Mouse (Mus musculus) adipose tissue, adult 10 weeks (tissue): Measurements from ENCODE around the gene Sugp2. TPM values are rescaled to one million over a fixed set of nuclear protein-coding genes. Genes with fewer than 3 reads are reported as not detected.

Experiments used
- polyA plus RNA-seq: library from polyadenylated mRNA; stranded (reverse); fragments of 350-450 nt; fragmentation: Illumina TruSeq; extraction: RNeasy Lipid Tissue Mini Kit (QIAGEN cat#74804); gene quantifications from one replicate; pipeline ENCODE4 v1.2.3, GENCODE M21; 2014; ENCODE audit warnings: low read depth, low replicate concordance

Gene Sugp2
- 30.9 TPM for polyA plus RNA-seq

GRCm38 (mm10) chr8:70234080-70234780, at the start of gene Sugp2, which contains the start of gene Armc6:
Gene Sugp2, plus strand, starts transcription at chr8:70234226.
Gene Armc6, minus strand, starts transcription at chr8:70234466.

DNA sequence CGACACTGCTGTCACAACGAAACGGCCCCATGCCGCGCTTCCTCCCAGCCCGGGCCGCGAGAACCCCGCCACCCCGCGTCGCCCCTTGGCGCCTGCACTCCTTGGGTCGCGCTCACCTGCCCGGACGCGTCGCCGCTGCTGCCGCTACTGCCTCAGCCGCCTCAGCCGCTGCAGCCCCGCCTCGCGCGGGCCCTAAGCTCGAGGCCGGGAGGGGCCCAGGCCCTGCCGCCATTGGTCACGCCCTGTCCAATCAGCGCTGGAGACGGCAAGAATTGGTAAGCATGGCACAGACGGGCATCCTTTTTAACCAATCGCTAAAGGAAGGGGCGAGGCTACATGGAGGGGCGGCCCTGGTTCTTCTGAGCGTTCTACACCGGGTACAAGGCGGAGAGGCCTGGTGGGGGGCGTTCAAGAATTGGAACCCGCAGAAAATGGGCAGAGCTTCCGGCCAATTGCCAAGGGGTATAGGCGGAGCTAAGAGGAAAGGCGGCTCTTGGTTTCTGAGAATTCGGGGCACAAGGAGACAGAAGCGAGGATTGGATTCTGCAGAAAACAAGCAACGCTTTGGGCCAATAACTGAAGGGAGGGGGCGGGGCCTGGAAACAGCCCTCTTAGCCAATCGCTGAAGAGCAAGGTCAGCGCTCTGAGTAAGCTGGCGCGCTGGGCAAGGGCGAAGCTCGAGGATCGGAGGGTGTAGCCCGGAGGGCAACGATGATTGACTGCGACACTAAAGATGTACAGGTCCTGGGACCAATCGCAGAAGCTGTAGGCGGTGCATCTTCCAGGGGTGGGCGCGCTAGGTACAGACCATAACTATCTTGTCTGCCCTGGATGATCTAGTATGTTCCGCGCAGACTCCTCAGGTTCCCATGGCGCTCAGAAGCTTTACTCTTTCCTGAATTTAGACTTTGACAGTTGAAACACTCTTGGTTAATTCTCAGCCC, 21.6 kb upstream of the Sugp2 start, which contains the start of gene Slc25a42:
Gene Slc25a42, minus strand, starts transcription at position 194 of the 944 bp plus-strand sequence.

DNA sequence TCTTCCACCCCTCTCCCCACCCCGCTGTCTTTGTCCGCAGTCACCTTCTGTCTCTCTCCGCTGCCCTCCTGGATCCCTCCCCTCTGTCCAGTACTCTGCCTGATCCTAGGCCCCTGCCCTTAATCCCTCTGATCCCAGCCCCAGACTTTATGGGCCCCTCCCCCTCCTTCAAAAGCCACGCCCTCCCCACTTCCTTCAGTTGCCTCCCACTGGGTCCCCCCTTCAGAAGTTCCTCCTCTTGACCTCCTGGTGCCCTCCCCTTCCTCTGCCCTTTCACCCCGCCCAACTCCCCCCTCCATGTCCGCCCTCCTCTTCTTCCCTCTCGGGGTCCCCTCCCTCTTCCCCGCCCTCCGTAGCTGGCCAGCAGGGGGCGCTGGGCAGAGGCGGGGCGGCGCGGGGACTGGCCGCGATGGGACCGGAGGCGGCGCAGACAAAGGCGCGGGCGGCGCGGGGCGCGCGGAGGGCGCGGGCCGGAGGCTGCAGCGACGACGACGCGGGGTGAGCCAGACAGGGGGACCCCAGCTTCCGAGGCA, 48.6 kb downstream of the Sugp2 start, which contains the start of gene Homer3:
Gene Homer3, plus strand, starts transcription at position 225 of the 533 bp plus-strand sequence.

GRCm38 (mm10) chr8:70302358-70302890, 68.4 kb downstream of the Sugp2 start, which contains the start of the genes Ddx49 and Cope:
Gene Ddx49, minus strand, starts transcription at chr8:70302489.
Gene Cope, plus strand, starts transcription at chr8:70302518.

GRCm38 (mm10) chr8:70315624-70316510, 81.8 kb downstream of the Sugp2 start, which contains the start of gene Cers1:
Gene Cers1, plus strand, starts transcription at chr8:70315775.

DNA sequence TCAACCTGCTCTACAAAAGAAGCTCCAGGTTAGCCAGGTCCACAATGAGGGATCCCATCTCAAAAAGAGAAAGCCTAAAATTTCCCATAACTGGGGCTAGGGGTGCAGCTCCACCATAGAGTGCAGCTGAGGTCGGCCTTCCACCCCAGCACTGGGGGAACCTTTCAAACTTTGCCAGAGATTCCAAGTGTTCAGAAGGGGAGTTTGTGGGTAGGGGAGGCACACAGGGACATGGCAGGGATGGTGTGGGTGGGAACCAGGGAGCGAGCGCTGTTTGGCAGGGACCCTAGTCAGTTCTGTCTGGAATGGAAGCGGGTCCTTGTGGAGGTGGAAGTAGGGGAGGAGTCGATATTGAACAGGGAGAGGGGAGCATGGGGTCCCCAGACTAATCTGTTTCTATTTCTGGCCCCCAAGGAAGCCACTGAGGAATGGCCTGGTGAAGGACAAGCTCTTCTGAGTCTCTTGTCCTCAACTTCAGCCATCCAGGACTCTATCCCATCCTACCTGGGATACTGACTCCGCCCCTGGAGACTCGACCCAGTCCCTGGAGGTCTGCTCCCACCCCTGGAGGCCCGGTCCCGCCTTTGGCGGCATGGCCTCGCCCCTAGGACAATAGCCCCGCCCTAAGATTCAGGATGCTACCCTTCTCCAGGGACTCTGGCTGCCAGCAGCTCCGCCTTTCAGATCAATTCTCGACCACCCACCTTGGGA, 95.3 kb downstream of the Sugp2 start, which contains the start of gene Gdf1:
Gene Gdf1, plus strand, starts transcription at position 694 of the 711 bp plus-strand sequence.

Other genes with a start within 250 kb of the Sugp2 start
- gene Gatad2a, start 237.8 kb upstream of the Sugp2 start, polyA plus RNA-seq, result 41.1 TPM
- gene Mau2, start 191.5 kb upstream of the Sugp2 start, polyA plus RNA-seq, result 33.6 TPM
- gene Sugp1, start 191.4 kb upstream of the Sugp2 start, polyA plus RNA-seq, result 23.3 TPM
- gene Tm6sf2, start 161.3 kb upstream of the Sugp2 start, polyA plus RNA-seq, result 0.68 TPM
- 0.10 TPM for gene Hapln4, start 150.8 kb upstream of the Sugp2 start, polyA plus RNA-seq
- 0.21 TPM for gene Ncan, start 113.4 kb upstream of the Sugp2 start, polyA plus RNA-seq
- 17.3 TPM for gene Nr2c2ap, start 102.9 kb upstream of the Sugp2 start, polyA plus RNA-seq
- gene Rfxank, start 95.1 kb upstream of the Sugp2 start, polyA plus RNA-seq, result 13.1 TPM
- gene Borcs8, start 94.7 kb upstream of the Sugp2 start, polyA plus RNA-seq, result 57.0 TPM
- 0.40 TPM for gene Mef2b, start 94.5 kb upstream of the Sugp2 start, polyA plus RNA-seq
- gene Tmem161a, start 61.9 kb upstream of the Sugp2 start, polyA plus RNA-seq, result 44.5 TPM
- gene Slc25a42, start 21.9 kb upstream of the Sugp2 start, polyA plus RNA-seq, result 28.3 TPM
- gene Armc6, start 240 bp downstream of the Sugp2 start, polyA plus RNA-seq, result 7.3 TPM
- 43.4 TPM for gene Homer3, start 48.6 kb downstream of the Sugp2 start, polyA plus RNA-seq
- gene Ddx49, start 68.3 kb downstream of the Sugp2 start, polyA plus RNA-seq, result 40.2 TPM
- gene Cope, start 68.3 kb downstream of the Sugp2 start, polyA plus RNA-seq, result 186 TPM
- 0.63 TPM for gene Cers1, start 81.5 kb downstream of the Sugp2 start, polyA plus RNA-seq
- 0.31 TPM for gene Gdf1, start 95.6 kb downstream of the Sugp2 start, polyA plus RNA-seq
- 31.4 TPM for gene Upf1, start 119.1 kb downstream of the Sugp2 start, polyA plus RNA-seq
- gene Comp, start 139.3 kb downstream of the Sugp2 start, polyA plus RNA-seq, result 6.3 TPM
- 15.7 TPM for gene Crtc1, start 205.4 kb downstream of the Sugp2 start, polyA plus RNA-seq
- 20.7 TPM for gene Klhl26, start 242.7 kb downstream of the Sugp2 start, polyA plus RNA-seq